Mouse (Mus musculus) ES-Bruce4 (cell line): ENCODE measurements around the gene Polg. TPM values are rescaled to one million over a fixed set of nuclear protein-coding genes. Genes with fewer than 3 reads are reported as not detected.

Experiments
- H3K27ac ChIP-seq: 2 replicates; pipeline ENCODE4 v1.5.1; 2012; ENCODE audit warnings: low read length, inconsistent platforms; ENCODE audit not compliant: insufficient read depth
- H3K27me3 ChIP-seq: 2 replicates; pipeline ENCODE4 v1.6.1; 2012; ENCODE audit warnings: mild to moderate bottlenecking, low read length, inconsistent platforms; ENCODE audit not compliant: control insufficient read depth, poor library complexity, insufficient read depth, severe bottlenecking
- H3K36me3 ChIP-seq: 2 replicates; pipeline ENCODE4 v1.6.1; 2012; ENCODE audit warnings: inconsistent platforms, mild to moderate bottlenecking, low read length, moderate library complexity; ENCODE audit not compliant: control insufficient read depth, poor library complexity, insufficient read depth, severe bottlenecking
- H3K4me1 ChIP-seq: one replicate; pipeline ENCODE4 v1.8.1; 2011; ENCODE audit warnings: low read length; ENCODE audit not compliant: control insufficient read depth, insufficient read depth
- H3K4me3 ChIP-seq: 2 replicates; pipeline ENCODE4 v1.5.1; 2011; ENCODE audit warnings: low read depth, mild to moderate bottlenecking, low read length
- H3K9ac ChIP-seq: 2 replicates; pipeline ENCODE4 v1.6.1; 2012; ENCODE audit warnings: low read depth, mild to moderate bottlenecking, inconsistent platforms; ENCODE audit not compliant: poor library complexity, severe bottlenecking
- H3K9me3 ChIP-seq: replicated peaks from 2 replicates; pipeline ENCODE4 v1.6.1; 2012; ENCODE audit warnings: mild to moderate bottlenecking, low read length, inconsistent platforms; ENCODE audit not compliant: control insufficient read depth, poor library complexity, insufficient read depth, severe bottlenecking
- CTCF ChIP-seq: IDR thresholded peaks from one replicate; pipeline ENCODE4 v1.8.1; 2011; ENCODE audit warnings: low read depth, low read length
- EP300 ChIP-seq: IDR thresholded peaks from 2 replicates; pipeline ENCODE4 v1.6.1; 2011; ENCODE audit warnings: low read depth, low read length; ENCODE audit not compliant: insufficient read depth
- POLR2A ChIP-seq: IDR thresholded peaks from one replicate; pipeline ENCODE4 v1.8.1; 2011; ENCODE audit warnings: low read length; ENCODE audit not compliant: insufficient read depth
- polyA plus RNA-seq: library from polyadenylated mRNA; stranded (reverse); fragments of >200 nt; gene quantifications from 2 replicates; pipeline ENCODE4 v1.2.4, GENCODE M21; 2011; ENCODE audit warnings: low read depth; ENCODE audit not compliant: missing spikeins, insufficient read depth, insufficient read length

Polg gene
- polyA plus RNA-seq, 1 experiment = 78.3 TPM

GRCm38 (mm10) chr7:79512496-79512895 is 46.3 kb upstream of the Polg start:
- Histone ChIP-seq H3K27ac (no peak overlapping the region), H3K9ac (no peak overlapping the region), H3K9me3 (no peaks in the 10 kb centered on the region), H3K4me3 (no peak overlapping the region), H3K36me3 (no peaks in the 10 kb centered on the region), H3K4me1 (no peaks in the 10 kb centered on the region), H3K27me3 (peaks cover 25% of the 10 kb centered on the region)
- no peak for TF ChIP-seq CTCF
- no peak for TF ChIP-seq POLR2A
- TF ChIP-seq EP300 = no peak

DNA sequence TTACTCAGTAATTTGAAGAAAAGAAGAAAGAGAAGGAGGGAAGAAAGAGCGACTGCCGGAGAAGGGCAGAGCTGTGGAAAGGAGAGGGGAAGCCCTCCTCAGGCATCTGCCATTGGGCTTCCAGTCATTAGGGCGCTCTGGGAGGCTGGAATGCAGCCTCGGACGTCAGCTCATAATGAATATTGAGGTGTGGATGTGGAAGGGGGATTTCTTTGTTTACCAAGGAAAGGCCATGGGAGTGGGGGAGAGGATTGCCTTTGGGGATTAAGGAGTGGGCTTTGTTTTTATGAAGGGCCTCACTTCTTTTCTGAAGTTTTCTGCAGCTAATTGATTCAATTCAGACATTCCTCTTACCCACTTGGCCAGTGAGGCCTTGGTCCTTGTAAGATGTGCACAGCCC is 45.5 kb upstream of the Polg start:
- H3K27me3 ChIP-seq = peaks cover 28% of the 10 kb centered on the region
- H3K9ac ChIP-seq = no peak overlapping the region
- no peaks in the 10 kb centered on the region for H3K36me3 ChIP-seq
- no peaks in the 10 kb centered on the region for H3K4me1 ChIP-seq
- no peaks in the 10 kb centered on the region for H3K9me3 ChIP-seq
- no peak overlapping the region for H3K4me3 ChIP-seq
- no peak overlapping the region for H3K27ac ChIP-seq
- TF ChIP-seq POLR2A (no peak), CTCF (no peak), EP300 (no peak)

GRCm38 (mm10) chr7:79511181-79511580 is 45.0 kb upstream of the Polg start:
- H3K9me3 ChIP-seq = no peaks in the 10 kb centered on the region
- no peak overlapping the region for H3K9ac ChIP-seq
- no peak for TF ChIP-seq EP300
- no peak for TF ChIP-seq CTCF
- no peak for TF ChIP-seq POLR2A
- H3K27ac ChIP-seq = no peak overlapping the region
- H3K36me3 ChIP-seq = no peaks in the 10 kb centered on the region
- no peak overlapping the region for H3K4me3 ChIP-seq
- no peaks in the 10 kb centered on the region for H3K4me1 ChIP-seq
- H3K27me3 ChIP-seq = peaks cover 32% of the 10 kb centered on the region

- no peak overlapping the region for H3K27ac ChIP-seq
- no peaks in the 10 kb centered on the region for H3K36me3 ChIP-seq
Measured at GRCm38 (mm10) chr7:79510686-79511085, 44.5 kb upstream of the Polg start.

GRCm38 (mm10) chr7:79509710-79510109 is 43.5 kb upstream of the Polg start:
- no peaks in the 10 kb centered on the region for H3K9me3 ChIP-seq
- TF ChIP-seq CTCF (no peak), POLR2A (no peak), EP300 (no peak)
- H3K27ac ChIP-seq = no peak overlapping the region
- no peak overlapping the region for H3K4me3 ChIP-seq
- peaks cover 42% of the 10 kb centered on the region for H3K27me3 ChIP-seq
- no peaks in the 10 kb centered on the region for H3K36me3 ChIP-seq
- peaks cover 1% of the 10 kb centered on the region for H3K4me1 ChIP-seq
- H3K9ac ChIP-seq = no peak overlapping the region

More at GRCm38 (mm10) chr7:79510686-79511085, 44.5 kb upstream of the Polg start:
- H3K9ac ChIP-seq = no peak overlapping the region
- no peaks in the 10 kb centered on the region for H3K9me3 ChIP-seq
- H3K27me3 ChIP-seq = peaks cover 37% of the 10 kb centered on the region
- no peak overlapping the region for H3K4me3 ChIP-seq
- no peak for TF ChIP-seq EP300
- TF ChIP-seq CTCF = no peak
- TF ChIP-seq POLR2A = no peak
- H3K4me1 ChIP-seq = peaks cover 1% of the 10 kb centered on the region

GRCm38 (mm10) chr7:79509235-79509607 is 43.1 kb upstream of the Polg start:
- no peak overlapping the region for H3K27ac ChIP-seq

More at GRCm38 (mm10) chr7:79509235-79509607, 43.1 kb upstream of the Polg start:
- TF ChIP-seq CTCF (no peak), EP300 (no peak), POLR2A (no peak)
- no peaks in the 10 kb centered on the region for H3K9me3 ChIP-seq
- H3K27me3 ChIP-seq = peaks cover 43% of the 10 kb centered on the region
- H3K4me1 ChIP-seq = peaks cover 1% of the 10 kb centered on the region
- H3K36me3 ChIP-seq = no peaks in the 10 kb centered on the region
- no peak overlapping the region for H3K9ac ChIP-seq
- H3K4me3 ChIP-seq = no peak overlapping the region
